Comparison of ENCODE assay signal across 15 mouse cellular contexts in the genomic region with DNA sequence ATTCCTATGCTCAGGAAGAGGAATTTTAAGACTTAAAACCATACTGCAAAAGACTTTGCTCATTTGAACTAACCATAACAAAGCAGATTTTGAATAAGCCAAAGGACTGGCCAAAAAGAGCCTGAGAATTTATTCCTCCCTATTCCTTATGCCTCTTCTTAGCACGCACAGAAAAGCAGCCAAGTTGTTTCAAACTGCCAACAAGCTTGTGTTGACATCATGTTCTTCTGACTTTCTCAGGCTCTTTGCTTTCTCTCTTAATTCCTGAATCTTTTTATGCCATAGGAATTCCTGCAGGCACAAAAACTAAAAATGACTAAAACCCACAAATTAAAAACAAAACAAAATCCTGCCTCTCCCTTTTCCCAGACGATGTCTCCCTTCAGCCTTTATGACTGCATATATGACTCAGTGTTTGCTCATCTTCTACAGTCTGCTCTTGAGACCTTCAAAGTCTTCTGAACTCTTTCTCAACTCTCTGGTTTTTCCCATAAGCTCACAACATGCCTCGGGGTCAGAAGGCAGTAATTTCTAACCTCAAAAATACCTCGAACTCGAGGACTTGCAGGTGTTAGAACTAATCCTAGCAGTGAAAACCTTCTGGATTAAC.
DNase-seq lines count a peak whose midpoint lies in the region; ATAC-seq and TF ChIP-seq lines count a peak whose summit lies in the region.
"Had no signal": no experiment of that assay in that cellular context is flagged by ENCODE, and none has a peak within 500 bp of the region (broad histone marks: within the 10 kb centered on the region; RNA-seq: fewer than 3 reads in every experiment).

No protein-coding gene starts in this region.

- H3K36me3 ChIP-seq in lung, embryonic 16.5 days (ENCODE audit: control insufficient read depth, insufficient read depth, low read length), result no peaks in the 10 kb centered on the region
- no peaks in the 10 kb centered on the region for H3K36me3 ChIP-seq in liver, postnatal 0 days (replicated peaks; ENCODE audit: insufficient read depth, low read length)
- H3K36me3 ChIP-seq: hindbrain, embryonic 12.5 days; limb, embryonic 15.5 days had no signal

- WGBS in lung, embryonic 16.5 days, result 49% methylated on average over 5 of the region's 5 CpGs
- WGBS in liver, postnatal 0 days (ENCODE audit: insufficient replicate concordance), result 67% methylated on average over 5 of the region's 5 CpGs

- H3K9ac ChIP-seq in lung, embryonic 16.5 days (ENCODE audit: low read length), result no peak overlapping the region
- H3K9ac ChIP-seq in liver, postnatal 0 days (replicated peaks), result no peak overlapping the region
- H3K9ac ChIP-seq: hindbrain, embryonic 12.5 days; limb, embryonic 15.5 days had no signal

- no peak for TF ChIP-seq CTCF in gastrocnemius, adult 2 months (IDR thresholded peaks at IDR 0.05)
- TF ChIP-seq CTCF in liver, postnatal 0 days (IDR thresholded peaks at IDR 0.05; ENCODE audit: low read depth), result no peak

- no peaks in the 10 kb centered on the region for H3K9me3 ChIP-seq in lung, embryonic 16.5 days (ENCODE audit: control insufficient read depth, low read length)
- no peaks in the 10 kb centered on the region for H3K9me3 ChIP-seq in liver, postnatal 0 days (ENCODE audit: low read length)
- H3K9me3 ChIP-seq: hindbrain, embryonic 12.5 days; limb, embryonic 15.5 days had no signal

- ATAC-seq in lung, embryonic 16.5 days (ENCODE audit: low read depth), result 0 out of 2 replicates have a peak, but pooled peaks have one; percentile 19
- ATAC-seq in liver, postnatal 0 days, result no peak
- ATAC-seq: forebrain, embryonic 14.5 days had no signal

- no peaks in the 10 kb centered on the region for H3K4me1 ChIP-seq in lung, embryonic 16.5 days (replicated peaks; ENCODE audit: control insufficient read depth, insufficient read depth, low read length)
- H3K4me1 ChIP-seq in liver, postnatal 0 days (ENCODE audit: insufficient read depth), result no peaks in the 10 kb centered on the region
- H3K4me1 ChIP-seq: hindbrain, embryonic 12.5 days; limb, embryonic 15.5 days had no signal

- DNase-seq in gastrocnemius, adult 2 months, result no peak
- no peak for DNase-seq in gastrocnemius, adult 8-10 months (ENCODE audit: low spot score in 2 of 2)
- no peak for DNase-seq in lung, postnatal 10 days
- DNase-seq in brain, adult 2 months (ENCODE audit: low read depth, low spot score), result peak; percentile 78
- DNase-seq in telencephalon, adult 2 months (ENCODE audit: low read depth, low spot score), result peak; percentile 77
- DNase-seq in liver, postnatal 0 days, result no peak
- DNase-seq: adrenal gland, postnatal 25 days; cerebellum, postnatal 14 days; midbrain, embryonic 14.5 days; right cerebral cortex, postnatal 14 days; thymus, postnatal 4 days had no signal

- H3K4me2 ChIP-seq in lung, embryonic 16.5 days (ENCODE audit: low read depth, low read length), result no peak overlapping the region
- H3K4me2 ChIP-seq in liver, postnatal 0 days (ENCODE audit: low read depth, low read length), result no peak overlapping the region
- H3K4me2 ChIP-seq: hindbrain, embryonic 12.5 days; limb, embryonic 15.5 days had no signal

- peak overlapping the region; percentile 4; the same call in 1 of the 2 replicates for H3K27ac ChIP-seq in gastrocnemius, adult 2 months
- H3K27ac ChIP-seq in lung, embryonic 16.5 days (ENCODE audit: low read length), result peak overlapping the region; percentile 54
- no peak overlapping the region for H3K27ac ChIP-seq in liver, postnatal 0 days (ENCODE audit: low read depth)
- H3K27ac ChIP-seq: hindbrain, embryonic 12.5 days; limb, embryonic 15.5 days had no signal

- H3K4me3 ChIP-seq in gastrocnemius, adult 2 months, result no peak overlapping the region
- no peak overlapping the region for H3K4me3 ChIP-seq in lung, embryonic 16.5 days (ENCODE audit: low read length)
- H3K4me3 ChIP-seq in liver, postnatal 0 days (ENCODE audit: low read depth, low read length), result no peak overlapping the region
- H3K4me3 ChIP-seq: hindbrain, embryonic 12.5 days; limb, embryonic 15.5 days had no signal

- no peaks in the 10 kb centered on the region for H3K27me3 ChIP-seq in lung, embryonic 16.5 days (ENCODE audit: control insufficient read depth, insufficient read depth, low read depth, low read length)
- H3K27me3 ChIP-seq in liver, postnatal 0 days (ENCODE audit: insufficient read depth, low read length), result no peaks in the 10 kb centered on the region
- H3K27me3 ChIP-seq: hindbrain, embryonic 12.5 days; limb, embryonic 15.5 days had no signal

- no peak for TF ChIP-seq EP300 in liver, postnatal 0 days (IDR thresholded peaks at IDR 0.05; ENCODE audit: low read depth)

- intact Hi-C loops in gastrocnemius, adult 2 months (cut with DNase I), result no loop called here

Comparison
In these comparisons a context has a peak if more than half of its experiments do, and no peak if none do; other contexts are left out.
1. DNase-seq: peak in brain, adult 2 months (single experiment) and telencephalon, adult 2 months (single experiment); none in gastrocnemius, adult 2 months (single experiment), gastrocnemius, adult 8-10 months (0 of 2), lung, postnatal 10 days (single experiment) and liver, postnatal 0 days (single experiment).